Mouse (Mus musculus) hematopoietic stem cell, adult 5-6 weeks (primary cell): ENCODE data around the gene Figla. TPM values are rescaled to one million over a fixed set of nuclear protein-coding genes. Genes with fewer than 3 reads are reported as not detected.
A peak's percentile ranks its signal among the peaks of the same experiment; 100 is the strongest.
"Not testable (repeated sequence)": the region's sequence is repeated elsewhere in the genome, so short reads cannot be mapped to it uniquely, and the experiment has no call there.

ENCODE experiments used
- ATAC-seq, 2 experiments: fragments of 125-278 bp in 1 of 2; replicated peaks in 1 of 2; 2 replicates each; pipeline ENCODE4 v1.8.0; 2016 to 2017; ENCODE audit warnings: inconsistent platforms in 2 of 2, mild to moderate bottlenecking in 2 of 2, moderate number of reproducible peaks in 2 of 2, low read depth in 1 of 2, moderate TSS enrichment in 1 of 2; ENCODE audit not compliant: low FRiP score in 2 of 2, poor library complexity in 2 of 2, severe bottlenecking in 2 of 2, insufficient read depth in 1 of 2, low TSS enrichment in 1 of 2
- total RNA-seq: library from RNA; stranded (forward); fragments of 172-1452, 232-1000 nt; gene quantifications from 2 replicates; pipeline ENCODE4 v1.2.3, GENCODE M21; 2017

The Figla gene
- not detected in 2 replicates for total RNA-seq

DNA sequence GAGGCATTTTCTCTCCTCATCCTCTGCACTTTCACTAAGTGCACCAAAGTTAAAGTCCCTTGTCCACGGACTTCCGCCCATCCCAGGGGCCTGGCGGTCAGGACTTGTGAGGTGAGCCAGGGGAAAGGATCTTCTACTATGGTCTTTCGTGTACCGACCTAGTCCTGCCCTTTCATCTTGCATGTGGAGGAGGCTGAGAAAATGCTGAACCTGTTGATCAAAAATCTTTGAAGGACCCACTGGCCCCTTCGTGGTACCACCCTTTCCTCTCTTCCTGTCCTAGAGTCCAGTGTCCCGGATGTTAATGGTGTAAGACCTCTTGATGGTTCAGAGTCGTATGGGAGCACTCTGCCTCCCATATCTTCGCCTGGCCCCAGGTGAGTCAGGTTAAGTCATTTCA, at the start of gene Figla:
Figla (plus strand) TSS at position 301 of the 400 bp plus-strand sequence.
- no peak for ATAC-seq

DNA sequence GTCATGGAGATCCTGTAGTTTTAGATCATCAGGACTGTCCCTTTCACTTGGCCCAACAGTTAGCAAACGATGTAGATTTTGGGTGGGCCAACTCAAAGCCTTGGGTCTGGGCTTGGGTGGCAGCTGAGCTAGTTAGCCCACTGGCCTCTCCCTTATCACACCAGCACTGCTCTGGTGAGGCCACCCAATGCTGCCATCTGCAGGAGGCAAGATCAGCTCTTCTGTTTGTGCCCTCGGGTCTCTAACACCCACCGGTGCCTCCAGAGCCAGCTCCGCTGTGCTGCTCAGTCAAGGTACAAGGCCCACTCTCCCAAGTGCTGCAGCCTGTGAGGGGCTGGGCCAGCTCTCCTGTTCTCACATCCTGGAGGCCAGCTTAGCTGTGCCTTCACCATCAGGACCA, 49.3 kb upstream of the Figla start:
- ATAC-seq = no peak

DNA sequence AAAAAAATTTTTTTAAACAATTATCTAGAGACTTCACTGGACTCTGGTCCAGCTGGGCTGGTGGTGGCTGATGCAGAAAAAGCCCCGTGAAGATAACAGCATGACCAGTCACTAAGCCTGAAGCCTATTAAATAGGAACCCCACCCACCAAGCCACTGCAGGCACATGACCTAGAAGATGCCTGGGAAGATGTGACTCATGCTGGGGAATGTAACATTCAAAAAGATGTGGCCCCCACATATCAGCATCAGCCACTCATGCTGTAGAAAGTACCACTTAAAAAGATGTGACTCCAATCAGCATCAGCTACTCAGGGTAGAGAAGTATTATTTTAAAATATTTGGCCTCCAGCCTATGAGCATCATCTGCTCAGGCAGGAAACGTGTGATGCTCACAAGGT, 46.1 kb upstream of the Figla start:
- no peak for ATAC-seq

DNA sequence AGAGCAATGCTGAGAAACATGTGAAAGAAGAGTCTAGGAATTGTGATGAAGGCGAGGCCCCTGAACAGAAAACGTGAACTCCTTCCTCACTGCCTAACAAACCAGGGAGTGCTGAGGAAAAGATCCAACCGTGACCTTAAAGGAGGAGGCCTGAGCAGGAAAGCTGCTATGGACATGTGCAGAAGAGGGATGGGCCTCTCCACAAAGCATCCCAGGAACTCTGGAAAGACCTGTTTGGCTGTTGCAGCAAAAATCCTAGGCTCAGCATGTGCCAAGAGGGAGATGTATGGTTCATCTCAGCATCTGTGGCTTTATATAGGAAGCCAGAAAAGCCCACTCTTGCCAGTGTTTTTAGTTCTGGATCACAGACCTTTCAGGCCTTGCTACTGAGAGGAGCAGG, 43.3 kb upstream of the Figla start:
- ATAC-seq = no peak

DNA sequence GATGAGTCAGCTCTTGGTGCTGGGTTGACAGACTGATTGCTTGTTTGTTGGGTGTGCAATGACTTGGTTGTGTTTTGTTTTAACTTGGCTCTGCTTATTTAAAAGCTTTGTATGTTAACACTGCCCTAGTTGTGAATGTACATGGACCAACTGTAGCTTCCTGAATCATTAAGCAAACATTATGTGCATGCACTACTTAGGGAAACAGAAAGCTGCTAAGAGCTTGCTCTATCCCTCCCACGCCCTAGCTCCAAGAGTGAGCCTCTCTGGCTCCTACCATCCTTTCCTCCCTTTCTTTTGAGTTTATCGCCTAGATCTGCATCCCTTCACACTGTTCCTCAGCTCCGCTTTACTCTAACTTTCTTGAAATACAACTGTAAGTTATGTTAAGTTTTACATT, 42.6 kb upstream of the Figla start:
- ATAC-seq = no peak

DNA sequence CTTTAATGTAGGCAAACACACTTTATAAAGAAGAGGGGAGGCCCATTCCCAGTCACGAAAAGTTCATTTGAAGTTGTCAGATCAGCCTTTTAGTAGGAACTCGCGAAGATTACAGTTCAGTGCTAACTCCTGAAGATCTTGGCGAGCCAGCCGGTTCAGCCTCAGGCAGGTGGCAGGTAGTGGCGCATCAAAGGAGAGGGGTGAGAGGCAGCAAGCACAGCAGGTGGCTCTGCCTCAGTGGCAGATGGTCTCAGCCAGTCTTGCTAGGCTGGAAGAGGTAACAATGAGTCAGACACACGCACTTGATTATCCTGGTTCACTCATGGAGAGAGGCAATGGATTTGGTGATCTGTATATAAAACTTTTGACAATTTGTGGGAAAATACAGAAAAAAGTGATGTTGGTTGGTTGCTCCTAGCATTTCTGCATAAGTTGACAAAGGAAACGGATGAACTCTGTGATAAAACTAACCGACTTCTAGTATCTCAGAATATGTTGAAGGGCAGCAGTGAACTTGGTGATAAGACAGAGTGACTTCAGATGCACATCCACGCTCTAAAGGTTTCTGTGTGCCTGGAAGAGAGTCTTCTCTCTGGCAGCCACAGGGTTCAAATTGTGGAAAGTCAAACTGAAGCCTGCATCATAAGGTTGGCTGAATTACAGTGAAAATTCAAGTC, 40.9 kb upstream of the Figla start:
- ATAC-seq = no peak

DNA sequence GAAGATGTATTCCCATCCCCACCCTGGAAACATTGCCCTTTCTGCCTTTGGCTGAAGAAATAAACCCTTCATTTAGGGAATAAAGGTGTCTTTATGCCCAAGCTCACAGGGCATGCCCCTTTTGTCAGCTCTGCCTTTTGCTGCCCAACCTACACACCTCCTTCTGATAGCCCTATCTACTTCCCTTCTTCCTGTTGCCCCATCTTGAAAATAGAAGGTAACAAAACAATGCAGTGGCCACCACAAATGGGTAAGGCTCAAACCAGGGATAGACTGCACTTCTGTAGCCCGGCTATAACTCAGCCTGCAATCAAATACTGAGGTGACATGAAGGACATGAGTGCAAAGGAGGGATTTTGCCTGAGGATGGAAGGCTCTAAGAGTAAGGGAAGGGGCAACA, 40.2 kb upstream of the Figla start:
- no peak for ATAC-seq

DNA sequence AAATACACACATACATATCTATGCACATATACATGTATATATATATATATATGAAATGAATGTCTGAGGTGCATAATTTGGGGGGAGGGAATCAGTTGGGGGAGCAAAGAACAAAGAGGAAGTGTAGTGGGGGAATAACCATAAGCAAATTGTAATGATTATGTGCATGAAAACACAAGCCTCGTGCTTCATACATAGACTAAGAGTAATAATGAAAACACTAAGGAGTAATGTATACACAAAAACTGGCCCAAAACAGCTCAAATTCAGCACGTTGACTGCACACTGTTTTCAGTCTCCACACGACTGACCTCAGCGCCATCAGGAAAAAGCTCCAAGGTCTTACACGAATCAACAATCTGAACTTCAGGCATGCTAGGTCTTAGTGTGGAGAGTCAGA, 39.7 kb upstream of the Figla start:
- ATAC-seq = no peak

DNA sequence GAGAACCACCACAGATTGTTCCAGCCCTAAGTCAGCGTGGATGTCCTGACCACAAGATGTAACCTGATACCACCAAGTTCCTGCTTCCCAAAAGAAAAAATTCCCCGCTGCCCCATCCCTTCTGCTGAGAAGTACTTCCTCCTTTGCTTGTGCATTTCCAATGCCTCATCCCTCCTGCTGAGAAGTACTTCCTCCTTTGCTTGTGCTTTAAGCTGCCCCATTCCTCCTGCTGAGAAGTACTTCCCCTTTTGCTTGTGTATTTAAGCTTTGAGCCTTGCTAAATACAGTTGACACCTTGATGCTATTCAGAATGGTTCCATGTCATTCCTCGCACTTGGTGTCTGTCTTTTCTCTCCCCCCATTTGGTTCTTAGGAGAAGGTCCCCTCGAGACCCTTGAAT, 37.2 kb upstream of the Figla start:
- not testable (repeated sequence) for ATAC-seq

DNA sequence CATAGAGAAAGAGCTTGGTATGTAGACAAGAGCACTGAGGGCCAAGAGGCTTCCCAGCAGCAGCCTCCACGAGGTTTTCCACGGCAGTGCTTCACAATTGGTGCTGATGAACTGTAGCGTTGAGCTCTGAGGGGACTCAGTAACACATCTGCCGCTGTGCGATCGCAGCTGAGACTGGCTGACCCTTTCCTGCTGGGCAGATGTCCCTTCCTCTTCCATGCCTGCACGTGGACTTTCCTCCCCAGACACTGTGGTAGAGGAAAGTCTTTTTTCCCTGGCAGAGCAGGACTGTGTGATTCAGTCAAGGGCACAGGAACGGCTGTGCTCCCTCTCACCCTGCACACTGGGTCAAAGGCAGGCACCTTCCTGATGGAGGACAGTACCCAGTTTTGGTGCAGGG, 31.6 kb upstream of the Figla start:
- no peak for ATAC-seq

DNA sequence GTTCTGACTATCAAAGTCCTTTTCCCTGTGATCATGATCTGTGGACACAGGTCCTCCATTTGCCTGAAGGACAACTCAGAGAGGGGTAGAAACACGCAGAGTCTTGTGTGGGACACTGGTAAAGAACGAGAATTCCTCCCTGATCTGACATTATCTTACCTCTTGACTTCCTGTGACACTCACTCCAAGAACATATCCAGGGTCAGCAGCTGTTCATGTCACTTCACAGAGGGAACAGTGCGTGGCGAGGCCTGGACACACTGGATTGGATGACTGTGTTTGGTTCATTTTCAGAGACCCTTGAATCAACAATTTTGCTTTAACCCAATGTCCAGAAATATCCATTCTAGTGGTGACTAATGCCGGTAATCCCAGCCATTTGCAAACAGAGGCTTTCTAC, 26.4 kb upstream of the Figla start:
- ATAC-seq = not testable (repeated sequence)

DNA sequence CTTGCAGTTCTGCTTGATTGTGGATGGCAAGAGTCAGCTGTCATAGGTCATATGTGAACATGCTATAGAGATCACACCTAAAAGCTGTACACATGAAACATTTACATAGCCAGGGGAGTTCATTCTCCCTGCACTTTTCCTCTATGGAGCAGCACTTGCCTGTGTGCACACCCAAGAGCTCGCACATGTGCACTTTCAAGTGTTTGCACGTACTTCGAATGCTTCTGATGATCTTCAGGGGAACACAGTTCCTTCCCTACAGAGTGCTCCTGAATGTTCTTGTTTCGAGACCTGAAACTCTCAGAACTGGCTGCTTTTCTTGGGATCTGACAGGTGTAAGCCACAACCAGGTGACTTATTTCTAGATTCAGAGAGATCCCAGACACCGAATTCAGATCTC, 25.2 kb upstream of the Figla start:
- ATAC-seq = not testable (repeated sequence)

DNA sequence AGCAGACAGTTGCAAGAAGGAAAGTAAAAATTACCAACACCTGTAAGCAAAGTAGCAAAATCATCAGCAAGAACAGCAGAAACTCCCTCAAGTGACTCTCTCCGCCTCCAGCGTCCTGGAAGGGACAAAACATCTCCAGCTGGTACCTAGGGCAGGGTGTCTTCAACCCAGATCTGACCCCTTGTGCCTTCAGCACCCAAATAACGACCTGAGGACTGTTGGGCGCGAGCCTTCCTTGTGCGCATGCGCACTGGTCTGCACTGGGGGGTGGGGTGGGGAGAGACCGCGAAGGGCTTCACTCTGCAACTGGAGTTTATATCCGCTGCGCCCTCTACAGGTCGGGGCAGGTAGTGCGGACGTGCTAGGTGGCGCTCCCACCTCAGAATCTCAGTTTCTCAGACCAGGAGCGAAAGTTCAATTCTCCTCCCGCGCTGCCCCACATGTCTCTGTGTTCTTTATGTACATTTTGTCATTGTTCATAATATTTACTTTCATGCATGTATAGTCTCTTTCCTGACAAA, 12.5 kb upstream of the Figla start:
- ATAC-seq = no peak

DNA sequence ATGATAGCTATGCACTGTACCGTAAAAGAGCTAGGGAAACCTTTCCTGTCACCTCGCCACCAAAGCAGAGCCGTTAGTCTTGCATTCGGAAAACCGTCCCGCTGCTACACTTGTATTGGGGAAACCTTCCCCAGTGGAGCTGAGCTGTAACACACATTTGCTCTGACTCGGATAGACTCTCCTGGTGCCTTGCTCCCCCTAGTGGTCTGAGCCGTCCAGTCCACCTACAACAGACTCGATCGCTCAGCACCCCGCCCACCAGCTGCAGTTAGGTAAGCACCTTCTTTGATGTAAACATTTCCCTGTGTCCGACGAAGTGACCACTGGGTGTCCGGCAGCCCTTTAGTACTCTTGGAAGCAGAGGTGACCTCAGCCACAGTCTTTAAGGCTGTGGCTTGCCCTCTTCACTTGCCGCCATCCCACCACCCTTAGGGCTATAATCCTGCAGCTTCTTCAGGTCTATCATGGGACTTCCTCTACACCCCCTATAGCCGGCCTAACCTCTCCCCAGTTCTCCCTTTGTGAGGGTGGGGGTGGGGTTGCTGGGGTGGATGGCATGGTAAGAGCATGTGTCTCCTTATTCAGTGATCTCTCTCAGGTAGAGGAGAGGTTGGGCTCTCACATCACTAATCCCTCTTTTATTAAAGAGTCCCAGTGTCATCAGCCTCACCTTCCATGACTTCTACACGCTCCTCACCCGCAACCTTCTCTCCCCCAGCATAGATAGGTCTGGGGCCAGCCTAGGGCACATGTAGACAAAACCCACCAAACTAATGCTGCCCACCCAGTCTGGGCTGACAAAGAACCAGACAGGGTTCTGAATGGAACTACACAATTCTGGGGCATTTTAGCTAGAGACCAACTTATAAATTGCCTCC, 11.5 kb upstream of the Figla start:
- peak; percentile 98 to 100 for ATAC-seq

DNA sequence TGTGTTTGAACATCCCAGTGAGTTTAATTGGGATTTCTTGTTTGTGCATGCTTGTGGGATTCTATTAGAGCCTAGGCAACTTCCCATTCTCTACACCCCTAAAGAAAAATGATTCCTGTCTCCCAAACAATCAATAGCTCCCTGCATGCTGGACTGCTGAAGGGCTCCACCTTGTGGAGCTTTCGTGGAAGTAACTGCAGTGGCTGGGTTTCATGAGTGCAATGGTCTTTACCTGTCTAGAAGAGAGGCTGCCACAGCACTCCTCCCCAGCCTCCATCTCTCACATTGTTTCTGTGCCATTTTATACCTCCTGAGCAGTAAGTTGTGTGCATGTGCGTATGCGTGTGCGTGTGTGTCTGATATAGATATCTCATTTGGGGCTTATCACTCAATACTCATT, 6.0 kb upstream of the Figla start:
- ATAC-seq = peak; percentile 43 to 49; a peak in 1 of 4 replicates

DNA sequence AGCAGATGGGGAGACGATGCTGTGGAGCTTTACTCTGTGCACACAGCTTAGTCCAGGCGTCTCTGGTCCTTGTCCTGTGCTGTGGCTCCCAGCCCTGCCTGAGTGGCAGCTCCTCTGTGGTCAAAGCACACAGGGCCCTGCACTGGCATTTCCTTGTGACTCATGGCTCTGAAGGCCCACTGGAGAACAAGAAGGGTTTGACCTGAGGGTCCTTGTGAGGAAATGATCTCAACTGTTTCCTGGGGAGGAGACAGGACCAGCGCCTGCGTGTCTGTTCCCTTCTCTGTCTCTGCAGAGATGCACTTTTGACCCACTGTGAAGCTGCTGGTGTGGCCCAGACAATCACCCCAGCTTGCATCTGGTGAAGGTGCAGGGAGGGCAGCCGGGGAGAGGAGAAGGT, 1.2 kb upstream of the Figla start:
- not testable (repeated sequence) for ATAC-seq

DNA sequence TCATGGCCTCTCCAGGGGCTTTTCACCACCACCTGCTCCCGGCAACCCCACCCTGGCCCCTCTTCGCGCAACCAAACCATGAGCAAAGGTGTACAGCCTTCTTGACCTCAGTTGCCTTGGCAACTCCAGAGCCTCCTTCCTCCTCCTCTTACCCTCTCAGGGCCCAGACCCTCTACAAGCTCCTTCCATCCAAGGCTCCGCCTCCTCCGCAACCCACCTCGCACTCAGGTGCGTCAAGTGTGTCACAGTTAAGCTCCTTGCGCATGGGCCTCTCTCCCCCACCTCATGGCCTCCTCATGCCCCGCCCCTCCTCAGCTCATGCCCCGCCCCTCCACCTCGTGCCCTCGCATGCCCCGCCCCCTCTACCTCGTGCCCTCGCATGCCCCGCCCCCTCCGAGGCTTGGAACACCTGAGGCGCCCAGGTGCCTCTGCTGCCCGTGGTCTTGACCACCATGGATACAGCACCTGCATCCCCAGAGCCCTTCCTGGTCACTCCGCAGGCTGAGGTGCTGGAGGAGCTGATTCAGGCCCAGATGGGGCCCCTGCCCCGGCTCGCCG, 901 bp downstream of the Figla start:
- no peak for ATAC-seq
